Mouse (Mus musculus) ovary, postnatal 10 days (tissue): ENCODE data around the gene Lrrk2.
"Not testable (repeated sequence)": the region's sequence is repeated elsewhere in the genome, so short reads cannot be mapped to it uniquely, and the experiment has no call there.

Source experiments
- DNase-seq: peaks from one replicate; pipeline ENCODE4 v3.0.0; 2022; ENCODE audit warnings: low spot score

Gene Lrrk2

GRCm38 (mm10) chr15:91835319-91835718 lies 162.3 kb downstream of the Lrrk2 start:
- no peak for DNase-seq

- DNase-seq: no peak
Measured at GRCm38 (mm10) chr15:91837965-91838364, 165.0 kb downstream of the Lrrk2 start, which contains the start of gene Smgc. TSS of gene Smgc (plus strand) at chr15:91838265.

DNA sequence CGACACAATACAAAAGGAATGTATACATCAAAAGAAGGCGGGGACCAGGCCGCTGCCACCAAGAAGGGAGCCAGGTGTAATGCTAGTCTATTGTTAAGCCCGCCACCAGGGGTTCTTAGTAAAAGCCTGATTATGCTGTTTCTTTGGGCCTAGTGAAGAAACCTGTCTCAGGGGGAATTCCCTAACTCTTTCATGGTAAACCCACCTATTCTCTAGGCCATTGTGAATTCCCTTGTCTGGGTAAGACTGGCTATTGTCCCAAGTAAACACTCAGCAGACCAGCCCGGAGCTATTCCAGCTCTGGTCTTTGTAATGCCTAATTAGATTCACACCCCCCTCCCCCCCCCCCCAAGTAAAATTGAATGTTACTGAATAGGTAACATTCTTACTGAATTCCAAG lies 191.2 kb downstream of the Lrrk2 start:
- not testable (repeated sequence) for DNase-seq
